Mouse (Mus musculus) kidney, adult 18-20 months (tissue): ENCODE measurements around the gene Cysrt1.
"Not testable (repeated sequence)": the region's sequence is repeated elsewhere in the genome, so short reads cannot be mapped to it uniquely, and the experiment has no call there.

Experiments
- DNase-seq: peaks from one replicate; pipeline ENCODE4 v3.0.0; 2021

The Cysrt1 gene

DNA sequence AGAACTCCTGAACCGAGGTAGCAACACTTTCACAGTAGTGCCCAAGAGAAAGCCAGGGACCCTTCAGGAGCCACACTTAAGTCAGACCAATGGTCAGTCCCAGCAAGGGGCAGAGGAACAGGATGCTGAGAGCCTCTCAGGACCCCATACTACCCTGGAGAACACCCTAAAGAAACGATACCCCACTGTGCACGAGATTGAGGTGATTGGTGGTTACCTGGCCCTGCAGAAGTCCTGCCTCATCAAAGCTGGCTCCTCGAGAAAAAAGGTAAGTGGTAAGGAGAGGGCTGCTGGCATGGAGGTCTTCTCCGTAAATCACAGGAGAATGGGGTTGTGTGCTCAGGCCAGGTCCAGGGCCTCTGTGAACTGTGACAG, 22.0 kb upstream of the Cysrt1 start:
- DNase-seq: no peak

DNA sequence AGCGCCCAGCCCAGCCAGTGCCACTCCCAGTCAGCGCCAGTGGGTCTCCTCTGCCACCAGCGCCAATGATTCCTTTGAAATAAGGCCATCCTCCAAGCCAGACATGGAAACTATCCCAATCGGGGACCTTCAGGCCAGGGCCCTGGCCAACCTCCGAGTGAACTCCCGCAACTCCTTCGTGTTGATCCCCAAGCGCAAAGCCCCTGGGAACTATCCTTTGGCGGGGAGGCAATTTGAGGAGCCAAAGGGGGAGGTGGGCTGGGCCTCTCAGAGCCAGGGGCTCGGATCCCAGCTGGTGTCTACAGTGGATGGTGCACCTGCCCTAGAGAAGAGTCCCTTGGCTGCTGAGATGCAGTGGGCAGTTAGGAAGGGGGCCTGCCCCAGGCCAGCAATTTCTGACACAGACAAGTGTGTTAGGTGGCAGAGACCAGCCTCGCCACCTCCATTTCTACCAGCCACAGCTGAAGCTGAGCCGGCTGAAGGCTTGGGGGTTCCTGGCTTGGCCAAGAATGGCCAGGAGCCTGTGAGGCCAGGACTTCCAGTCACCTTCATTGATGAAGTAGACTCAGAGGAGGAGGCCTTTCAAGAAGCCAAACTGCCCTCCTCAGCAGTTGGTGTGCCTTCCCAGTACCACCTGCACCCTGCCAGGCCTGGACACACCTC, 21.5 kb upstream of the Cysrt1 start:
- DNase-seq: peak; percentile 19

DNA sequence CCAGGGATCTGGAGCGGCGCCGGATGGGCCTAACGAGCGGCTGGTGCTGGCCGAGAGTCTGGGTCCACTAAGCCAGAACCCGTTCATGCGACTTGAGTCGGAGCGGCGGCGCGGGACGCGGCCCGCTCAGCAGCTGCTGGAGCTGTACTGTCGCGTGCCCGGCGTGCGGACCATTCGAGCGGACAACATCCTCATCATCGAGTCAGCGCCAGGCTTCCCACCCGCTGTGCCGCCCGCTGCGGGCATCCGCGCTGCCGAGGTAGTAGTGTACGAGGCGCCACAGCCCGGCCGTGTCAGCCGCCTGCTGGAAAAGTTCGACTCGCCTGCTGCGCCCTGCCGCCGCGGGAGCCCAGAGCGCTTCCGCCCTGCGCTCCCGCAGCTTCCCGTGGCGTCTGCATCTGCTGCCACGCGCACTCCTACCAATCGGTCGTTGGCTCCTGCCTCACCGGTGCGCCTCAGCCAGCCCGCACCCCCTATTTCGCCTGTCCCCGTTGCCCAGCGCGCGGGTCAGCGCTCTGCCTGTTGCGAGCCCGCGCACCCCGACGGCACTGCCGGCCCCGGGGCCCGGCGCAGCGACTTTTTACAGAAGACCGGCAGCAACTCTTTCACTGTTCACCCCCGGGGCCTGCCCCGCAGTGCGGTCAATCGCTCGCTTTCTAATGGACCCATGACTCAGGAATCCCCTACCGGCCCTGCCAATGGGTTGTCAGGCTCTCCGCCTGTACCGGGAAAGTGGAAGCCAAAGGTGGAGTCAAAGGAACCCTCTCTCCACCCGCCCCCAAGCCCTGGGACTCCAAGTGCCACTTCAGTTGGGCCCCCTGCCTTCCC, 20.8 kb upstream of the Cysrt1 start:
- peak; percentile 28 for DNase-seq

DNA sequence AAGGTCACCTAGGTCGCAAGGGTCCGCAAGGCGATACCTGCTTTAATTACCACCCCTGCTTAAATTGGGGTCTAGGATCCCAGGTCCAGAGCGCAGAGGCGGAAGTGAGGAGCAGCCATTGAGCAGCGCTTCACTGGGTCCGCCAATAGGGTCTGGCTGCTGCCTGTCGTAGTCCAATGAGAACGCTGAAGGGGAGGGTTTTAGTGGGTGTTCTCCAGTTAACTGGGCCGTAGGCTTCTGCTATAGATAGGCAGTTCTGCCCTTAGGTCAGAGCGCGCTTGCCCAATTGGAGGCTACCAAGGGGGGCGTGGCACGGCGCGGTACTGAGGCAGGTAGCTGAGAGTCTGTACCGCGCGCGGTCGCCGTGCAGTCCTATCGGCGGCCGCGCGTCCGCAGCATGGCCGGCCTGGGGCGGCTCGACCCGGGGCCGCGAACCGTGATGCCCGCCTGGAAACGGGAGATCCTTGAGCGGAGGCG, 20.1 kb upstream of the Cysrt1 start, which contains the start of gene Tprn:
Gene Tprn, plus strand, starts transcription at position 328 of the 477 bp plus-strand sequence.
- DNase-seq: peak; percentile 94

DNA sequence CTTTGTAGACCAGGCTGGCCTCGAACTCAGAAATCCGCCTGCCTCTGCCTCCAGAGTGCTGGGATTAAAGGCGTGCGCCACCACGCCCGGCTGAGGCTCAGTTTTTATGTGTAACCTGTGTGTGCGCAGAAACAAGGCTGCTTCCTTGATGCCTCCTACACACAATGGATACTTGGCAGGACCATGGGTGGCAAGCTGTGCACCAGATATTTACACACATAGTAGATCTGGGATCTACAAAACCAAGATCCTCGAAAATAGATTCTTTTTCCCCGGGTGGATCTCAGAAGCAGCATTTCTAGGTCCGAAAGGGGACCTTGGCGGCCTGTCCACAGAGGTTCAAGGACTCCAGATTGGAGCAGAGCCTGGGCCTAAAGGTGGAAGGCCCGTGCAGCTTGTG, 19.6 kb upstream of the Cysrt1 start:
- no peak for DNase-seq

DNA sequence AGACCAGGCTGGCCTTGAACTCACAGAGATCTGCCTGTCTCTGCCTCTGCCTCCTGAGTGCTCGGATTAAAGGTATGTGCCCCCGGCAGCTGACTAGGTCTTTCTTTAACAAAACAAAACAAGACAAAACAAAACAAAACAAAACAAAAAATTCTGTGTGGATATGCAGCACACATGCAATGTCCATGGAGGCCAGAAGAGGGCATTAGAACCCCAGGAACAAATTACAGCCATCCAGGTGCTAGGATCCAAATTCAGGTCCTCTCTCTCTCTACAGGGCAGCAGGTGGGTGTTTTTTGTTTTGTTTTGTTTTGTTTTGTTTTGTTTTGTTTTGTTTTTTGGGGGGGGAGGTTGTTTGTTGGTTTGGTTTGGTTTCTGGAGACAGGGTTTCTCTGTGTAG, 16.6 kb upstream of the Cysrt1 start:
- DNase-seq: no peak

DNA sequence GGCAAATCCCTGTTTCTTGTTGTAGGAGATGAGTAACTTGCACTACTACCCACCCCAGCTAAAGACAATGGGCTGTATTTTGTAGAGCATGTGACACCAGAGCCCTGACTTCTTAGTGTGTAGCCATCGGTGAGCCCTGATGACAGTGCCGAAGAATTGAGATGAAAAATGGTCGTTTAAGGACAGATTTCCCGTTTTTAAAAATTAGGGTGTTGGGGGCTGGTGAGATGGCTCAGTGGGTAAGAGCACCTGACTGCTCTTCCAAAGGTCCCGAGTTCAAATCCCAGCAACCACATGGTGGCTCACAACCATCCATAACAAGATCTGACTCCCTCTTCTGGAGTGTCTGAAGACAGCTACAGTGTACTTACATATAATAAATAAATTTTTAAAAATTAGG, 15.0 kb upstream of the Cysrt1 start:
- not testable (repeated sequence) for DNase-seq

DNA sequence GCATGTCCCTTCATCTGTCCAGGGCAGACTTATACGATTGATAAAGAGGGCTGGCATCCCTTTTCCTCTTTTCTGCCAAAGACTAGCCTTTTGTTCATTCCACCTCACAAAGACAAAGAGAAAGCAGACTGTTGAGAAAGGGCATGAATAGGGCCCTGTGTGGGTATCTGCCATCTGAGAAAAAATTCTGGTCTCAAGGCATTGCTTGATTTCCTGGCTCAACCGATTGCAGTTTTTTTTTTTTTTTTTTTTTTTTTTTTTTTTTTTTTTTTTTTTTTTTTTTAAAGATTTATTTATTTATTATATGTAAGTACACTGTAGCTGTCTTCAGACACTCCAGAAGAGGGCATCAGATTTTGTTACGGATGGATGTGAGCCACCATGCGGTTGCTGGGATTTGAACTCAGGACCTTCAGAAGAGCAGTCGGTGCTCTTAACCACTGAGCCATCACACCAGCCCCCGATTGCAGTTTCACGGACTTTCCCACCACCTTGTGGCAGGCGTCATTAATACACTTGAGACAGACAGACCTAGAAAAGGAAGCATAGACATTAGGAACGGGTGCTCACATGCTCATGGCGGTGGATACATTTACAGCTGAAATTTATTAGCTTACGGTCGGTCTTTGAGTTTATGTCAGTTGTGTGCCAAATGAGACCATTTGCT, 14.3 kb upstream of the Cysrt1 start:
- DNase-seq: peak; percentile 51

DNA sequence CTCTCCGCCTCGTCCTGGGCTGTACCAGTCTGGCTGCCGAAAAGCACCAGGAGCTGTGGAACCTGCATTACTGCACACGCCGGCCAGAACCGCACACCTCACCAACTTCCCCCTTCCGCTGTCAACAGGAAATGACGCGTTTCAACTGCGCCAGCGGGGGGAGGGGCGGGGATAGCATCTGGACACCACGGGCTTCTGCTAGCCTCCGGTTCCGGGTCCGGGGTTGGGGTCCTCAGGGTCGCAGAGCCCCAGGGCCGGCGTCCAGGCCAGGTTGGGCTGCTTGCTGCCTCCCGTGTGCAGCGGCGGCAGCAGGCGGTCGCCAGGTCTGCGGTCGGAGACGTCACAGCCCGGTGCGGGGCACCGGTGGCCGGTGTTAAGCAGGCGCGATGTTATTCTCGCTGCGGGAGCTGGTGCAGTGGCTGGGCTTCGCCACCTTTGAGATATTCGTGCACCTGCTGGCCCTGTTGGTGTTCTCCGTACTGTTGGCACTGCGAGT, 13.1 kb upstream of the Cysrt1 start, which contains the start of gene Tmem203:
Gene Tmem203, plus strand, starts transcription at position 156 of the 496 bp plus-strand sequence.
- DNase-seq: peak; percentile 92

DNA sequence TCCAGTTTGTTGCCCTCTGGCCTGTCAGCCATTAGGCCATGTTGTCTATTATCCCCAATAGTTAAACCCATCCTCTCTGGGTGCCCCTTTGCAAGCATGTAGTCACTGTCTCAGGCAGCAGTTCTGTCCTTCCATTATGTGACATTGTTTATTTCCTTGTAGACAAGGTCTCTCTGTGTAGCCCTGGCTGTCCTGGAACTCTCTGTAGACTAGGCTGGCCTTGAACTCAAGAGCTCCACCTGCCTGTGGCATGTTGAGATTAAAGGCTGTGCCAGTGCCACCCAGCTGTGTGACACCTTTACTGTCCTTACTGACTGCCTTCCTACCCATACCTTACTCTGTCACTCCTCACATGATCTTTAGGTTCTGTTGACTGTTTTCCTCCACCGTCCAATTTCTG, 10.1 kb upstream of the Cysrt1 start:
- DNase-seq: peak; percentile 52

DNA sequence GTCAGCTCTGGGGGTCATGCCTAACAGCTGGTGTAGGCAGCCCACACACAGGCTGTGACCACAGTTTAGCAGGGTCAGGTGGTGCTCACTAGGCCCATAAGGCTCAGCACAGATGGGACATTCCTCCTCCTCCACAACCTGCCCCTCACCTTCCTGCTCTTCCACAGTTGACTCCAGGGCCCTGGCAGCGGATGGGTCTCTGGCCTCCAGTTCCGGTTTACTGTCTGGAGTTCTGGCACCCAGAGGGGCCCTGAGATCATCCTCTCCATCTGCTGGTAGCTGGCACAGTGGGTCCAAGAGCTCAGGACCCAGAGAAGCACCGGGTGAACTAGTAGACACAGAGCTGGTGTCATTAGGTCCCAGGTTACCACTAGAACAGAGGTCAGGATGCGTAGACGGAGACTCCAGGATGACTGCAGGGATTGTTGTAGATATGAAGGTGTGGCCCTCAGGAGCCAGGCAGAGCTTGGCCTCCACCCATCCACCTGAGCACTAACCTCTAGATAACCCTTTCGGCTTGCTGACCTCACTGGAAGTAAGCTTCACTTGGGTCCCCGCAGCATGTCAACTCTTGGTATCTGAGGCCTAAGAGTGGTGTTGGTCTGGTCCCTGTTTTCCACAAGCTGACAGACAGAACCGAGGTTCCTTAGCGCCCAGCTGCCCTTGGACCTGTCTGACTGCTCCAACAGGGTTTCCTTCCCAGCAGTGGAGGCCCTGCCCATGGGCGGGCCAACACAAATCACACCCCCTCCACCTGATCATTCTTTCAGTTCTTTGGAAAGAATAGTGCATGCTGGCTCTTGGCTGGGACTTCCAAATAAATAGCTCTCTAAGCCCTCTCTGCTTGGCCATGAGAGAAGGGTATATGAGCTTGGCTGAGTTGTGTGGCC, 4.2 kb upstream of the Cysrt1 start, which contains the start of gene AL732309.1:
Gene AL732309.1, minus strand, starts transcription at position 681 of the 890 bp plus-strand sequence.
- peak; percentile 36 for DNase-seq

DNA sequence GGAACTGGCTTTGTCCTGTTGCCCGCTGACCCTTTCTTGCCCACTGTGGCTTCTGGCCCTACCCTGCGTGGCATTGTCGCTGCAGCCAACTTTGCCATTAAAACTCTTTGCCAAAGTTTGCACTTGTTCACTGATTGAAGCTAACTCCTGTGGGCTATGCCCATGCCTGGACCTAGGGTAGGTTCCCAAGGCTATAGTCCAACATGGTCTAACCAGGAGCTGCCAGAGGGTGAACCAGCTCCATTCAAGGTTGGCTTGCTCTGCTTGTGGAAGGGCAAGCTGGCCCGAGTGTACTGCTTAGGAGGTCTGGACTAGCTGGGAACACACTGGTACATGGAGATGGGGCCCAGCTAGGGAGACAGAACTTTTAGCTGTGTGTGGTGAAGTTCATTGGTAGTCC, 1.9 kb upstream of the Cysrt1 start:
- no peak for DNase-seq

DNA sequence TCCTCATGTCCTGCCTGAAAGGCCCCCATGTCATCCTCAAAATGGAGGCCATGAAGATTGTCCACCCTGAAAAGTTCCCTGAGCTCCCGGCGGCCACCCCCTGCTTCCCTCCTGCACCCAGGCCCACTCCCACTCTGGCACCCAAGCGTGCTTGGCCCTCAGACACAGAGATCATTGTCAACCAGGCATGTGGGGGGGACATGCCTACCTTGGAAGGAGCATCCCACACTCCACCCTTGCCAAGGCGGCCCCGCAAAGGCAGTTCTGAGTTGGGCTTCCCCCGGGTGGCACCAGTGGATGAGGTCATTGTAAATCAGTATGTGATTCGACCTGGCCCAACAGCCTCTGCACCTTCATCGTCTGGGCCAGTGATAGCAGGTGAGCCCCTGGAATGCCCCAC, 1.1 kb upstream of the Cysrt1 start:
- DNase-seq: no peak

DNA sequence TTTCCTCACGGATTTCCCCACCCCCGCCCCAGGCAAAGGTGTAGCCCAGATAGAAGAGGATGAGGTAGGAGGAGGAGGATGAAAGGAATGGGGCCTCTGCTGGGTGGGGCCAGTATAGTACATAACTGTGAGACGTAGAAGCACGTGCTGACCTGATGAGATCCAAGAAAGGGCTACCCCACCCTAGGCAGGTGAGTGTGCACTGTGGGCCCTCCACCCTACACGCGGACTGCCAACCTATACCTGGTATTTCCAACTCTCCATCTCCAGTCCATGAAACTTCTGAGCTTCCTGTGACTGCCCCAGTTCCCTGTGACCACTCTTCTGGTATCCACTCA, 845 bp downstream of the Cysrt1 start:
- no peak for DNase-seq

DNA sequence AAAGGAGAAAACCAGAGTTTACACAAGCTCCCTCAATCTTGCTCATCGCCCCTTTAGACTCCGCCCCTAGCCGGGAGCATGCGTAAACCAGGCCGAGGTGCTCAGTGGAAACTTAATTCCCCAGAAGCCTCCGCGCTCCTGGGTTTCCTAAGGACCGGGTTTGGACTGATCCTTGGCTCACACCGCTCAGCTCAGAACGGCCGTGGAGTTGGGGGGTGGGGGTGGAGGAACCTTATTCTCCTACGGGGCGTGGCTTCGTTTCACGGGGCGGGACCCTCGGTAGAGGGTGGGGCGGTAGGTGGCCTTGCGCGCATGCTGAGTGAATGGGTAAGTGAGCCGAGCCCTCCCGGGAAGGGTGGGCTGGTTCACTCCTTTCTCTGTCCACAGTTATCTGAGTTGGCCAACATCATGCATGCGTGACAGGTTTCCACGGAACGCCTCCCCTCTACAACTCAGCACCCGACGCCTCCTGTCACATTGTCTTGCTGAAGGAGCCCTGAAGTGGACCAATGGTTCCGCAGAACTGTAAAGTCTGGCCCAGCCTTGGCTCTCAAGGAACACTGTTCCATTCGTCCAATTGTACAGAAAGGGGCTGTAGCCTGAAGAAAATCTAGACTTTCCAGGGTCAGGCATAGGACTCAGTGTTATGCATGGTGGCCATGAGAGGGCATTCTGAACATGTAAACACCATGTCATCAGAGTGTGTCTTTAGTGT, 1.4 kb downstream of the Cysrt1 start:
- peak; percentile 83 for DNase-seq

DNA sequence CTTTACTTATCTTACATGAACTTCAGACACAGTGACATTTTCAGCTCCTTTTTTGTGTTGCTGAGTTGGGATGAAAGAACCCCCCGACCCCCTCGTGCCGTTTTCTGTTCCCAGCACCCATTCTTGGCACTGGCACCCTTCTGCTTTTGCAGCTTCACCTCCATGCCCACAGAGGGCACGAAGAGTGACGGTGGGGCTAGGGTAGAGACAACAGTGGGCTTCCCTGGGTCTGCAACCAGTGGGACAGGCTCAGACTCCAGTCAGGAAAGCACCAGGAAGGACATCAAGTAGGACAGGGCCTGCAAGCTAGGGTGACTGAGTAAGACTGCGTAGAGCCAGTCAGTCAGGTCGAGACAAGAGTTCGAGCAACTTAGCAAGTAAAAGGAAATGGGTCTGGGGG, 1.9 kb downstream of the Cysrt1 start:
- DNase-seq: no peak

DNA sequence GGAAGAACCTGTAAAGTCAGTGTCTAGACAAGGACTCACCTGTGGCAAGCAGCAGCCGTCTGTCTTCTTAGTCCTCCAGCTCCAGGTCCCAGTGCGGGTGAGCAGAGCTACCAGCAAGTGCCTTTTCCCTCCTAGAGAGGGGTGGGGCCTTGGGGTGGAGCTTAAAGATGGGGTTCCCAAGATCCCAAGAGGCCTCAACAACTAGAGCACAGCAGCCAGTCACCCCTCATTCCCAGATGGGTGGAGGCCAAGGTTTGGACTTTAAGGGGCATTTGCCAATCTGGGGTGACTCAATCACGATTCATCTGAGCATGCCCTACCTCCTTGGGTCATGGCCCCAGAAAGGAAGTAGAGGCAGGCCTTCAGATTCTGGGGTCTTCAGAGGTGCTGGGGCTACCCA, 2.5 kb downstream of the Cysrt1 start:
- DNase-seq: no peak

DNA sequence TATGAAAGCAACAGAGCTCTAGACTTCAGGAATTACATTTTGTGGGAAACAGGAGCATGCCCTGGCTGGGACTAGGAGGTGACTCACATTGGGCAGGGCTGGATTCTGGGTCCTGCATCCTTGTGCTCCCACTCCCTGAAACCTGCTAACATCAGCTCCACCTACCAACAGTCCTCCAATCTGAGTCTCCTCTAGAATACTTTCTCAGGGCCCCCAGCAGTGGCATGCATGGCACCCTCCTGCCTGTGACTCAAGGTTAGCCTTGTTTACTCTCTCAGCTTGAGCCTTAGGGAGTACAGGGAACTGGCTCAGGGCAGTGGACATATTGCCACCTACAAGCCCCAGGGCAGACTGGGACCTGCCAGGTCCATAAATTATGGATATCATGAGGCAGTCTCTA, 4.1 kb downstream of the Cysrt1 start:
- DNase-seq: no peak

DNA sequence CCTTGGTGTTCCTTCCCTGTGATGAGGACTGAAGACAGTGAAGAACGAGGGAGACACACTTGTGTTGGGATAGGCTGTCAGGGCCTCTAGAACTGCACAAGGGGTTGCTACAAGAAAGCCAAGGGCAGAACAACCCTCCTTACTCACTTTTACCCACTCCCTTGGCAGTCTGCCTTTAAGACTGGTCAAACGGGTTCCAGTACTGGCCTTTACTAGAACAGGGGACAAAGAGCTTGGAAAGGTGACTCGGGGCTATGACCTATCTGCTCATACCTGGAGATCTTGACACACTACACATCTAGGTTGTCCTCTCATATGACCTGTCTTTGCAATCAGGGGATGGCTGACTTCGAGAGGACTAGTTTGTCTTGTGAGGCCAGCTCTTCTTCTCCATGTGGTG, 4.7 kb downstream of the Cysrt1 start:
- DNase-seq: peak; percentile 57

DNA sequence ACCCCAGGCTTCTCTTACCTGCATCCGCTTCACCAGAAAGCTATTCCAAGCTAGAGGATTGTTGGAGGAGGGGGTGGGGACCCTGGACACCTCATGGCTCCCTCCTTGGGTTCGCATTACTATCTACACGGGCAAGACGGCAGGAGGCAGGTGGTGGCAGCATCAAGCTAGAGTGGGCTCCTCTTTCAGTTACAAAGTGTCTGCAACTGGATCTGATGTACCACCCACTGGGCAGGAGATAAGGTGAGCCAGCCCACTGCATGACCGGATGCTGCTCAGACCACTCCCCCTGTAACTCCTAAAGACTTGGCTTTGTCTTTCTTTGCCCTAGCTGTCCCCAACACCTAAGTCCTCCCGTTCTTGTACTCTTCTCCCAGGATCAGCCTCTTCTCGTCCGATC, 5.6 kb downstream of the Cysrt1 start, which contains the start of gene Rnf224:
Gene Rnf224, minus strand, starts transcription at position 174 of the 400 bp plus-strand sequence.
- no peak for DNase-seq

DNA sequence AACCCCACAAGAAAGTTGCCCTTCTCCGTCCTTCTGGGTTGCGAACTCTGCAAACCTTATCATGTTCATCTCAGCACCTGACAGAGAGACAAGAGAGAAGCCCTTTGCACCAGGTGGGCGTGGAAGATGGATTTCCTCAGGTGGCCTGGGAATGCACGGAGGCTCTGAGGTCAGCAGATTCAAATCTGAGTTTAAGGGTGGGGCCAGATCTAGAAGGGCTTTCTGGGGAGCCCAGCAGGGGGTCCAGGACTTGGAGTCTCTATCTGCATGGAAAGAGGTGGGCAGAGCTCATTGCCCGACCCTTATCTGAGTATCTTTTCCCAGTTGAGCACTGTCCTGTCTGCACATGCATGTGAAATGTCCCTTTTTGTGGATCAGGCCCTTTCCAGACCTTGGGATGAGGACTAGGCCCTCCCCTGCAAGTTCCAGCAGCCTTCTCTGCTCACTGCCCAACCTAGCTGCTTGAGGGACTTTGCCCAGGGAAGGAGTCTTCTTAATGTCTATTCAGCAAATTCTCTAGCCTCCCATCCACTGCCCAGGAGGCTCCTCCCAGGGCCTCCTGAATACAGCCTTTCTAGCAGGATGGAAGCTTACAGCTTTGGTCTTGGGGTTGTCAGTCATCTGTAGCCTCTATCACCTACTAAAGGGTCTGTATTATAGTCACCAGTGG, 7.6 kb downstream of the Cysrt1 start:
- peak; percentile 49 for DNase-seq
